Mouse (Mus musculus): ENCODE data around the gene Il18r1. TPM values are rescaled to one million over a fixed set of nuclear protein-coding genes. Genes with fewer than 3 reads are reported as not detected.

The Il18r1 gene
- total and polyA plus RNA-seq, 2 experiments from 2014 or later, result 0.05 TPM; not detected in 1

- Histone ChIP-seq H3K4me2 (ENCODE audit: low read depth, low read length, poor library complexity, severe bottlenecking) (no peak overlapping the region), H3K9me3 (ENCODE audit: low read length) (no peaks in the 10 kb centered on the region), H3K4me3 (ENCODE audit: low read depth, low read length) (no peak overlapping the region), H3K36me3 (ENCODE audit: insufficient read depth, low read length) (no peaks in the 10 kb centered on the region), H3K27me3 (ENCODE audit: insufficient read depth, low read length) (no peaks in the 10 kb centered on the region), H3K9ac (replicated peaks; ENCODE audit: low read length, poor library complexity, severe bottlenecking) (no peak overlapping the region), H3K4me1 (ENCODE audit: insufficient read depth, low read length) (no peaks in the 10 kb centered on the region), H3K27ac (ENCODE audit: low read depth, low read length) (no peak overlapping the region)
- no peak for TF ChIP-seq CTCF (IDR thresholded peaks at IDR 0.05)
- no peak for ATAC-seq (ENCODE audit: low FRiP score)
- no peak for DNase-seq (ENCODE audit: low spot score)
- WGBS, result 84% methylated on average over 3 of the region's 3 CpGs
Measured at GRCm38 (mm10) chr1:40444800-40445199, 20.6 kb upstream of the Il18r1 start.

GRCm38 (mm10) chr1:40467306-40467705, 2.0 kb downstream of the Il18r1 start:
- H3K36me3 ChIP-seq (ENCODE audit: insufficient read depth, low read length), result no peaks in the 10 kb centered on the region
- H3K4me1 ChIP-seq (ENCODE audit: insufficient read depth, low read length), result no peaks in the 10 kb centered on the region
- H3K27ac ChIP-seq (ENCODE audit: low read depth, low read length), result no peak overlapping the region
- no peak for TF ChIP-seq CTCF (IDR thresholded peaks at IDR 0.05)
- H3K9ac ChIP-seq (replicated peaks; ENCODE audit: low read length, poor library complexity, severe bottlenecking), result no peak overlapping the region
- ATAC-seq (ENCODE audit: low FRiP score), result no peak
- no peaks in the 10 kb centered on the region for H3K9me3 ChIP-seq (ENCODE audit: low read length)
- DNase-seq (ENCODE audit: low spot score), result no peak
- H3K4me2 ChIP-seq (ENCODE audit: low read depth, low read length, poor library complexity, severe bottlenecking), result no peak overlapping the region
- H3K27me3 ChIP-seq (ENCODE audit: insufficient read depth, low read length), result no peaks in the 10 kb centered on the region
- 92% methylated on average over 4 of the region's 4 CpGs for WGBS
- H3K4me3 ChIP-seq (ENCODE audit: low read depth, low read length), result no peak overlapping the region

DNA sequence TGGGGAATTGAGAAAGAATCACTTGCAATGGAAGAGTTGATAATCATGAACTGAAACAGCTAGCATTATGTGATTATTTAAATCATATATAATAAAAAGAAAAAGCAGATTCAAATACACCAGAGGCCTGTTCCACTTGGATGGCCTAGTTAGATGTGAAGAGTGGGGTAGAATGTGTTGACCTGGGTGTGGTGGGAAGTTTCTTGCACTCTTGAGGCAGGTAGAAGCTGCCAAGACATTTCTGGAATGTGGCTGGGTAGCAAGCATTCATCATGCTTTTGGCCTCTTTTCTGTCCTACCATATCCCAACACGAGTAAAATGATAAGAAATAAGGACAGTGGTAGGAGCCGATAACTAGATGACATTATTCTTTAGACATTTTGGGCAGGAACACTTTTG, 3.5 kb downstream of the Il18r1 start:
- H3K4me1 ChIP-seq (ENCODE audit: insufficient read depth, low read length), result no peaks in the 10 kb centered on the region
- H3K4me2 ChIP-seq (ENCODE audit: low read depth, low read length, poor library complexity, severe bottlenecking), result no peak overlapping the region
- WGBS, result 82% methylated on average over 2 of the region's 2 CpGs
- no peak overlapping the region for H3K4me3 ChIP-seq (ENCODE audit: low read depth, low read length)
- no peaks in the 10 kb centered on the region for H3K27me3 ChIP-seq (ENCODE audit: insufficient read depth, low read length)
- TF ChIP-seq CTCF (IDR thresholded peaks at IDR 0.05), result no peak
- H3K9me3 ChIP-seq (ENCODE audit: low read length), result no peaks in the 10 kb centered on the region
- no peaks in the 10 kb centered on the region for H3K36me3 ChIP-seq (ENCODE audit: insufficient read depth, low read length)
- no peak for DNase-seq (ENCODE audit: low spot score)
- no peak for ATAC-seq (ENCODE audit: low FRiP score)
- no peak overlapping the region for H3K27ac ChIP-seq (ENCODE audit: low read depth, low read length)
- no peak overlapping the region for H3K9ac ChIP-seq (replicated peaks; ENCODE audit: low read length, poor library complexity, severe bottlenecking)

- Histone ChIP-seq H3K27ac (ENCODE audit: low read depth, low read length) (no peak overlapping the region), H3K4me1 (ENCODE audit: insufficient read depth, low read length) (no peaks in the 10 kb centered on the region), H3K36me3 (ENCODE audit: insufficient read depth, low read length) (no peaks in the 10 kb centered on the region), H3K4me3 (ENCODE audit: low read depth, low read length) (no peak overlapping the region), H3K9me3 (ENCODE audit: low read length) (no peaks in the 10 kb centered on the region), H3K9ac (replicated peaks; ENCODE audit: low read length, poor library complexity, severe bottlenecking) (no peak overlapping the region), H3K4me2 (ENCODE audit: low read depth, low read length, poor library complexity, severe bottlenecking) (no peak overlapping the region), H3K27me3 (ENCODE audit: insufficient read depth, low read length) (no peaks in the 10 kb centered on the region)
- no peak for ATAC-seq (ENCODE audit: low FRiP score)
- 90% methylated on average over 12 of the region's 12 CpGs for WGBS
- no peak for TF ChIP-seq CTCF (IDR thresholded peaks at IDR 0.05)
- no peak for DNase-seq (ENCODE audit: low spot score)
Measured at GRCm38 (mm10) chr1:40469900-40470299, 4.5 kb downstream of the Il18r1 start.

DNA sequence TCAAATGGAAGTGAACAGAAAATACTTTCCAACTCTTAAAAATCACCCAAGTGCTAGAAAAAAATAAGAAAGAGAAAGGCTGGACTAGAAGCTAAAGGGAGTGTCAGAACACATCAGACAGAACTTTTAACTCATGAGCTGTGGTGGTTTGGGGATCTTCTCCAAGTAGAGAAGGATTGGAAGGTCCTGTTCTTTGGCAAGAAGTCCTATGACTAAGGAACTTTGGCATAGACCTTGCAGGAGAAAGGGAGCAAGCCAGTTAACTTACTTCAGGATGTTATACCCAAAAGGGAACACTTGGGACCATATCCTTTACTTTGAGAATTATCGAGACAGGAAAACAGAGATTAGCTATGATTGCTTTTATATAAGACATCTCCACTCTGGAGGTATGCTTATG, 7.0 kb downstream of the Il18r1 start:
- ATAC-seq (ENCODE audit: low FRiP score), result no peak
- WGBS, result 95% methylated on average over 1 of the region's 1 CpGs

DNA sequence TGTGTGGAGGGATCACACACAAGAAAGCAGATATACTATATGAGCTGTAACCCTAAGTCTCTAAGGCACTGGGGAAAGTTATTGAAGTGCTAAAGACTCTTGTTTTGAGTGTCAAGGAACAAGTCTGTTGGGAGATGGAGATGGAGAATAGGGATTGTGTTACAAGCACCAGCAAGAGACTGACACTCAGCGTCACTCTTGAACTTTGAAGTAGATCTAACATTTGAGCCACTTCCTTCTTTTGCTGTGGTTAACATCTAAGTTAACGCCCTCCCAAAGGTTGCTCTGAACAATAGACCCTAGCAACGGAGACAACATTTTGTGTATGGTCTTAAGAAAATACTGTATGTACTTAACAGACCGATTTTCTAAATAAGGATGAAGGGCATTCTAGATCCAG, 8.3 kb downstream of the Il18r1 start:
- Histone ChIP-seq H3K9me3 (ENCODE audit: low read length) (no peaks in the 10 kb centered on the region), H3K27ac (ENCODE audit: low read depth, low read length) (no peak overlapping the region), H3K4me2 (ENCODE audit: low read depth, low read length, poor library complexity, severe bottlenecking) (no peak overlapping the region), H3K36me3 (ENCODE audit: insufficient read depth, low read length) (no peaks in the 10 kb centered on the region), H3K9ac (replicated peaks; ENCODE audit: low read length, poor library complexity, severe bottlenecking) (no peak overlapping the region), H3K4me3 (ENCODE audit: low read depth, low read length) (no peak overlapping the region), H3K4me1 (ENCODE audit: insufficient read depth, low read length) (no peaks in the 10 kb centered on the region), H3K27me3 (ENCODE audit: insufficient read depth, low read length) (no peaks in the 10 kb centered on the region)
- ATAC-seq (ENCODE audit: low FRiP score) (no peak), DNase-seq (ENCODE audit: low spot score) (no peak)
- TF ChIP-seq CTCF (IDR thresholded peaks at IDR 0.05), result no peak
- 79% methylated on average over 4 of the region's 4 CpGs for WGBS

More for the DNA sequence above, 7.0 kb downstream of the Il18r1 start:
- H3K4me3 ChIP-seq (ENCODE audit: low read depth, low read length), result no peak overlapping the region
- H3K4me1 ChIP-seq (ENCODE audit: insufficient read depth, low read length), result no peaks in the 10 kb centered on the region
- no peaks in the 10 kb centered on the region for H3K27me3 ChIP-seq (ENCODE audit: insufficient read depth, low read length)
- no peak for TF ChIP-seq CTCF (IDR thresholded peaks at IDR 0.05)
- no peak overlapping the region for H3K27ac ChIP-seq (ENCODE audit: low read depth, low read length)
- H3K36me3 ChIP-seq (ENCODE audit: insufficient read depth, low read length), result no peaks in the 10 kb centered on the region
- no peak overlapping the region for H3K4me2 ChIP-seq (ENCODE audit: low read depth, low read length, poor library complexity, severe bottlenecking)
- H3K9me3 ChIP-seq (ENCODE audit: low read length), result no peaks in the 10 kb centered on the region
- no peak for DNase-seq (ENCODE audit: low spot score)
- no peak overlapping the region for H3K9ac ChIP-seq (replicated peaks; ENCODE audit: low read length, poor library complexity, severe bottlenecking)
